Mouse (Mus musculus) cortical plate, adult 2 months (tissue): ENCODE measurements around the gene Coq10a. TPM values are rescaled to one million over a fixed set of nuclear protein-coding genes. Genes with fewer than 3 reads are reported as not detected.

Experiments used
- H3K27ac ChIP-seq: fragments of 200-500 bp; 2 replicates; pipeline ENCODE4 v1.5.1; 2012; ENCODE audit warnings: low read length, control low read depth, inconsistent platforms; ENCODE audit not compliant: insufficient read depth
- H3K4me1 ChIP-seq: fragments of 200-500 bp; 2 replicates; pipeline ENCODE4 v1.6.1; 2011; ENCODE audit warnings: low read length; ENCODE audit not compliant: control insufficient read depth, insufficient read depth
- H3K4me3 ChIP-seq: fragments of 200-500 bp; 2 replicates; pipeline ENCODE4 v1.5.1; 2011; ENCODE audit warnings: mild to moderate bottlenecking, low read length, control low read depth; ENCODE audit not compliant: insufficient read depth
- CTCF ChIP-seq: fragments of 200-500 bp; IDR thresholded peaks from 2 replicates; pipeline ENCODE4 v1.5.1; 2011; ENCODE audit warnings: mild to moderate bottlenecking, control low read depth, low read length; ENCODE audit not compliant: insufficient read depth; ENCODE audit errors: extremely low read depth
- POLR2A ChIP-seq: fragments of 200-500 bp; IDR thresholded peaks from 2 replicates; pipeline ENCODE4 v1.6.1; 2011; ENCODE audit warnings: mild to moderate bottlenecking, low read length, control low read depth; ENCODE audit not compliant: insufficient read depth; ENCODE audit errors: extremely low read depth
- polyA plus RNA-seq: library from polyadenylated mRNA; depleted of rRNA; stranded (reverse); fragments of >200 nt; gene quantifications from 2 replicates; pipeline ENCODE4 v1.2.3, GENCODE M21; 2012

Gene Coq10a
- polyA plus RNA-seq, 1 experiment, result 101 TPM

- Histone ChIP-seq H3K4me1 (no peaks in the 10 kb centered on the region), H3K27ac (no peak overlapping the region), H3K4me3 (no peak overlapping the region)
- TF ChIP-seq CTCF, result no peak
- no peak for TF ChIP-seq POLR2A
Measured at GRCm38 (mm10) chr10:128403931-128404330, 35.1 kb upstream of the Coq10a start.

- Histone ChIP-seq H3K4me3 (no peak overlapping the region), H3K4me1 (no peaks in the 10 kb centered on the region), H3K27ac (no peak overlapping the region)
- no peak for TF ChIP-seq CTCF
- no peak for TF ChIP-seq POLR2A
Measured at GRCm38 (mm10) chr10:128401638-128402037, 32.8 kb upstream of the Coq10a start.

GRCm38 (mm10) chr10:128401056-128401455, 32.3 kb upstream of the Coq10a start, which contains the start of gene Slc39a5:
Slc39a5 (minus strand) TSS chr10:128401229.
- H3K4me3 ChIP-seq, result no peak within 1 kb of the TSS
- no peak within 1 kb of the TSS for H3K27ac ChIP-seq
- H3K4me1 ChIP-seq, result no peaks in the 10 kb centered on the region
- TF ChIP-seq POLR2A, result no peak
- no peak for TF ChIP-seq CTCF

GRCm38 (mm10) chr10:128400338-128400737, 31.5 kb upstream of the Coq10a start:
- Histone ChIP-seq H3K4me3 (no peak overlapping the region), H3K27ac (no peak overlapping the region), H3K4me1 (no peaks in the 10 kb centered on the region)
- TF ChIP-seq POLR2A (no peak), CTCF (no peak)

- TF ChIP-seq POLR2A (no peak), CTCF (no peak)
- no peaks in the 10 kb centered on the region for H3K4me1 ChIP-seq
- no peak overlapping the region for H3K4me3 ChIP-seq
- no peak overlapping the region for H3K27ac ChIP-seq
Measured at GRCm38 (mm10) chr10:128397466-128397865, 28.7 kb upstream of the Coq10a start.

GRCm38 (mm10) chr10:128396716-128397264, 28.0 kb upstream of the Coq10a start:
- Histone ChIP-seq H3K4me1 (no peaks in the 10 kb centered on the region), H3K27ac (no peak overlapping the region), H3K4me3 (no peak overlapping the region)
- no peak for TF ChIP-seq CTCF
- no peak for TF ChIP-seq POLR2A

- H3K27ac ChIP-seq, result no peak overlapping the region
- TF ChIP-seq POLR2A (no peak), CTCF (no peak)
- no peaks in the 10 kb centered on the region for H3K4me1 ChIP-seq
- no peak overlapping the region for H3K4me3 ChIP-seq
Measured at GRCm38 (mm10) chr10:128396017-128396673, 27.3 kb upstream of the Coq10a start.

- H3K4me1 ChIP-seq, result no peaks in the 10 kb centered on the region
- H3K4me3 ChIP-seq, result no peak overlapping the region
- no peak overlapping the region for H3K27ac ChIP-seq
- TF ChIP-seq CTCF (no peak), POLR2A (no peak)
Measured at GRCm38 (mm10) chr10:128391850-128392249, 23.1 kb upstream of the Coq10a start.

- Histone ChIP-seq H3K4me3 (no peak overlapping the region), H3K27ac (no peak overlapping the region), H3K4me1 (no peaks in the 10 kb centered on the region)
- no peak for TF ChIP-seq POLR2A
- TF ChIP-seq CTCF, result no peak
Measured at GRCm38 (mm10) chr10:128390366-128390765, 21.6 kb upstream of the Coq10a start.

GRCm38 (mm10) chr10:128389570-128389969, 20.8 kb upstream of the Coq10a start:
- Histone ChIP-seq H3K4me1 (no peaks in the 10 kb centered on the region), H3K4me3 (no peak overlapping the region), H3K27ac (no peak overlapping the region)
- no peak for TF ChIP-seq POLR2A
- TF ChIP-seq CTCF, result no peak

GRCm38 (mm10) chr10:128388941-128389340, 20.1 kb upstream of the Coq10a start:
- Histone ChIP-seq H3K4me1 (no peaks in the 10 kb centered on the region), H3K27ac (no peak overlapping the region), H3K4me3 (no peak overlapping the region)
- no peak for TF ChIP-seq CTCF
- no peak for TF ChIP-seq POLR2A
